Mouse (Mus musculus) bone marrow macrophage, adult 2 months (primary cell): ENCODE data around the gene Fdxr.

Experiments
- CTCF ChIP-seq: IDR thresholded peaks from 2 replicates; pipeline ENCODE4 v1.5.1; 2012; ENCODE audit warnings: low read depth, mild to moderate bottlenecking, low read length, moderate library complexity
- POLR2A ChIP-seq: IDR thresholded peaks from 2 replicates; pipeline ENCODE4 v1.6.1; 2012; ENCODE audit warnings: mild to moderate bottlenecking, low read depth, low read length, borderline replicate concordance

DNA sequence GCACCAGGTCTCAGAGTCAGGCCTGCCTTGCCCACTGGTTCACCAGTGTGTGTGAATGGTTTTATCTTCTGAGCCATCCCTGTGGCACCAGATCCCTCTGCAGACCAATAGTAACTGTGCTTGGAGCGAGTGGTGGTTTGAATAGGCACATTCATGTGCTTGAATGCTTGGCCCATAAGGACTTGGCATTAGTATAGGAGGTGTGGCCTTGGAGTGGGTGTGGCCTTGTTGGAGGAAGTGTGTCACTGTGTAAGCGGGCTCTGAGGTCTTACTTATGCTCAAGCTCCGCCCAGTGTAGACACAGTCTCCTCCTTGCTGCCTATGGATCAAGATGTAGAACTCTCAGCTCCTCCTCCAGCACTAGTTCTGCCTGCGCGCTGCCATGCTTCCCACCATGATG, 10.5 kb upstream of the Fdxr start:
- TF ChIP-seq CTCF (no peak), POLR2A (no peak)
